Mouse (Mus musculus) embryonic facial prominence, embryonic 14.5 days (tissue): ENCODE results near the gene Cdk5rap2. TPM values are rescaled to one million over a fixed set of nuclear protein-coding genes. Genes with fewer than 3 reads are reported as not detected.

Experiments used
- ATAC-seq: fragments of 200-750 bp; cut with Nextera tagmentation; 2 replicates; pipeline ENCODE4 v1.8.0; 2017; ENCODE audit warnings: low read depth, moderate number of reproducible peaks, moderate TSS enrichment
- DNase-seq: peaks from one replicate; pipeline ENCODE4 v3.0.0-alpha.2; 2015; ENCODE audit warnings: low spot score
- H3K27ac ChIP-seq: fragments of 300-500 bp; sonication (generic); replicated peaks from 2 replicates; pipeline ENCODE4 v1.5.1; 2014; ENCODE audit warnings: low read depth, mild to moderate bottlenecking, low read length, moderate library complexity
- H3K27me3 ChIP-seq: fragments of 300-500 bp; sonication (generic); replicated peaks from 2 replicates; pipeline ENCODE4 v1.6.1; 2014; ENCODE audit warnings: low read length; ENCODE audit not compliant: control insufficient read depth, insufficient read depth
- H3K36me3 ChIP-seq: fragments of 300-500 bp; sonication (generic); 2 replicates; pipeline ENCODE4 v1.6.1; 2014; ENCODE audit warnings: low read length, mixed read lengths; ENCODE audit not compliant: control insufficient read depth, insufficient read depth
- H3K4me1 ChIP-seq: fragments of 300-500 bp; sonication (generic); 2 replicates; pipeline ENCODE4 v1.6.1; 2014; ENCODE audit warnings: antibody characterized with exemption, low read length; ENCODE audit not compliant: control insufficient read depth, insufficient read depth
- H3K4me2 ChIP-seq: fragments of 300-500 bp; sonication (generic); 2 replicates; pipeline ENCODE4 v1.6.1; 2014; ENCODE audit warnings: low read depth, mild to moderate bottlenecking, low read length, moderate library complexity, mixed read lengths
- H3K4me3 ChIP-seq: fragments of 300-500 bp; sonication (generic); 2 replicates; pipeline ENCODE4 v1.5.1; 2014; ENCODE audit warnings: low read depth, mild to moderate bottlenecking, low read length
- H3K9ac ChIP-seq: fragments of 300-500 bp; sonication (generic); 2 replicates; pipeline ENCODE4 v1.6.1; 2014; ENCODE audit warnings: low read depth, mild to moderate bottlenecking, low read length, moderate library complexity, mixed read lengths
- H3K9me3 ChIP-seq: fragments of 300-500 bp; sonication (generic); 2 replicates; pipeline ENCODE4 v1.6.1; 2016; ENCODE audit warnings: low read length; ENCODE audit not compliant: control insufficient read depth
- WGBS: fragments of 180-500 bp; shearing (Covaris S2); extraction: QIAGEN DNeasy Blood & Tissue Kit; methylation state at CpG from one replicate; pipeline ENCODE4 v1.1.7; 2014; 5-methylcytosine and 5-hydroxymethylcytosine counted together
- polyA plus RNA-seq: library from polyadenylated mRNA; unstranded; fragments of >200 nt; fragmentation: Nextera tagmentation; extraction: Ambion mirVana; gene quantifications from 2 replicates; pipeline ENCODE4 v1.2.1, GENCODE M21; 2014

Cdk5rap2 gene
- polyA plus RNA-seq, 1 experiment from 2014 or later = 15.8 TPM

GRCm38 (mm10) chr4:70307230-70307629 lies 103.0 kb downstream of the Cdk5rap2 start:
- ATAC-seq = peak; percentile 54
- Histone ChIP-seq H3K27me3 (no peaks in the 10 kb centered on the region), H3K27ac (no peak overlapping the region), H3K36me3 (peaks cover 9% of the 10 kb centered on the region; the same call in 1 of the 2 replicates), H3K9ac (no peak overlapping the region), H3K4me1 (no peaks in the 10 kb centered on the region), H3K4me3 (no peak overlapping the region), H3K9me3 (no peaks in the 10 kb centered on the region), H3K4me2 (no peak overlapping the region)
- DNase-seq = peak; percentile 61
- WGBS = 64% methylated on average over 4 of the region's 4 CpGs

GRCm38 (mm10) chr4:70303870-70304269 lies 106.4 kb downstream of the Cdk5rap2 start:
- WGBS = 70% methylated on average over 4 of the region's 4 CpGs
- Histone ChIP-seq H3K9me3 (no peaks in the 10 kb centered on the region), H3K4me3 (no peak overlapping the region), H3K4me2 (no peak overlapping the region), H3K36me3 (peaks cover 33% of the 10 kb centered on the region), H3K27ac (no peak overlapping the region), H3K27me3 (no peaks in the 10 kb centered on the region), H3K9ac (no peak overlapping the region), H3K4me1 (no peaks in the 10 kb centered on the region)
- ATAC-seq (no peak), DNase-seq (no peak)

DNA sequence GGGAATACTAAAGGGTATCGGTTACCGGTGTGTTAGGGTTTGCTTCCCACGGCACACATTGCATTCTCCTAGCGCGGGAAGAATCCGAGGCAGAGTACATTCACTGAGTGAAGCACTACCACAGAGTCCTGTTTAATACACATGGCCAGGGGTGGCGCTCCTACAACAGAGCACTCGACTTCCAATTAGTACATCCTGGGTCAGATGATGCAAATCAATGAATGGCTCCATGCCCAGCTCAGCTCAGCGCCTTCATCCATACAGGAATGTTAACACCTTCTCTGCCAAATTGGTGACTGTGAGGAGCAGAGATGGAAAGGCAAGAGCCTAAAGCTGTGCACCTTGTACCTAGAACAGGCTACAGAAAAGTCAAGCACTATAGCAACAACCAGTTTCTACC lies 109.1 kb downstream of the Cdk5rap2 start:
- no peak overlapping the region for H3K9ac ChIP-seq
- no peak overlapping the region for H3K4me2 ChIP-seq
- no peaks in the 10 kb centered on the region for H3K9me3 ChIP-seq
- H3K4me3 ChIP-seq = no peak overlapping the region
- H3K27me3 ChIP-seq = no peaks in the 10 kb centered on the region
- no peak overlapping the region for H3K27ac ChIP-seq
- no peaks in the 10 kb centered on the region for H3K4me1 ChIP-seq
- DNase-seq (no peak), ATAC-seq (no peak)
- H3K36me3 ChIP-seq = peaks cover 50% of the 10 kb centered on the region
- WGBS = 85% methylated on average over 9 of the region's 9 CpGs

DNA sequence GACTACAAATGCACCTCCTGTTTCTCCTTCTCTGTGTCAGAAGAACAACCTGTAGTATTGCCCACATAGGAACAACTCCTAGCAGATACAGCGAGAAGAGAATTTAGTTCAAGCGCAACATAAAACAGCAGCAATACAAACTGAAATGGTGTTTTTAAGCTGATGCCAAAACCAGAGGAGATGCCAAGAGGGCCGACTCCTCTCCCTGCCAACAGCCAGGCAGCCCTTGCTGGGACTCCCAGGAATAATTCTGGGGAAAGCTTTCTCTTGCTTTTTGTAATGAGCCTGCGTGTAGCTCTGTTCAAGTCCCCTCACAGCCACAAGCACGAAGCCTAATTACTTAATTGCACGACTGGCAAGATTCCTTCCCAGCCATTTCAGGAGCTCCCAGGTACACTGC lies 120.9 kb downstream of the Cdk5rap2 start:
- no peaks in the 10 kb centered on the region for H3K4me1 ChIP-seq
- no peak for DNase-seq
- WGBS = 87% methylated on average over 6 of the region's 6 CpGs
- no peak for ATAC-seq
- H3K9me3 ChIP-seq = no peaks in the 10 kb centered on the region
- no peaks in the 10 kb centered on the region for H3K27me3 ChIP-seq
- H3K4me3 ChIP-seq = no peak overlapping the region
- H3K36me3 ChIP-seq = peaks cover 27% of the 10 kb centered on the region
- H3K9ac ChIP-seq = no peak overlapping the region
- H3K27ac ChIP-seq = no peak overlapping the region
- H3K4me2 ChIP-seq = no peak overlapping the region

- 92% methylated on average over 9 of the region's 9 CpGs for WGBS
- DNase-seq (no peak), ATAC-seq (no peak)
- Histone ChIP-seq H3K4me1 (no peaks in the 10 kb centered on the region), H3K9me3 (no peaks in the 10 kb centered on the region), H3K27ac (no peak overlapping the region), H3K36me3 (peaks cover 48% of the 10 kb centered on the region), H3K27me3 (no peaks in the 10 kb centered on the region), H3K4me3 (no peak overlapping the region), H3K4me2 (no peak overlapping the region), H3K9ac (no peak overlapping the region)
These were observed 127.1 kb downstream of the Cdk5rap2 start for GRCm38 (mm10) chr4:70283163-70283562.

- no peak overlapping the region for H3K4me2 ChIP-seq
- no peak overlapping the region for H3K4me3 ChIP-seq
- no peak for DNase-seq
- 91% methylated on average over 4 of the region's 4 CpGs for WGBS
- peaks cover 32% of the 10 kb centered on the region for H3K36me3 ChIP-seq
- no peak overlapping the region for H3K27ac ChIP-seq
- no peaks in the 10 kb centered on the region for H3K27me3 ChIP-seq
- no peak overlapping the region for H3K9ac ChIP-seq
- H3K4me1 ChIP-seq = no peaks in the 10 kb centered on the region
- ATAC-seq = no peak
- H3K9me3 ChIP-seq = no peaks in the 10 kb centered on the region
These were observed 131.4 kb downstream of the Cdk5rap2 start for GRCm38 (mm10) chr4:70278882-70279281.

- DNase-seq = no peak
- H3K27me3 ChIP-seq = no peaks in the 10 kb centered on the region
- no peak overlapping the region for H3K4me2 ChIP-seq
- H3K36me3 ChIP-seq = peaks cover 31% of the 10 kb centered on the region
- no peak for ATAC-seq
- H3K4me3 ChIP-seq = no peak overlapping the region
- no peak overlapping the region for H3K9ac ChIP-seq
- no peaks in the 10 kb centered on the region for H3K9me3 ChIP-seq
- H3K4me1 ChIP-seq = no peaks in the 10 kb centered on the region
- 92% methylated on average over 3 of the region's 3 CpGs for WGBS
- no peak overlapping the region for H3K27ac ChIP-seq
These were observed 132.2 kb downstream of the Cdk5rap2 start for GRCm38 (mm10) chr4:70278057-70278456.

DNA sequence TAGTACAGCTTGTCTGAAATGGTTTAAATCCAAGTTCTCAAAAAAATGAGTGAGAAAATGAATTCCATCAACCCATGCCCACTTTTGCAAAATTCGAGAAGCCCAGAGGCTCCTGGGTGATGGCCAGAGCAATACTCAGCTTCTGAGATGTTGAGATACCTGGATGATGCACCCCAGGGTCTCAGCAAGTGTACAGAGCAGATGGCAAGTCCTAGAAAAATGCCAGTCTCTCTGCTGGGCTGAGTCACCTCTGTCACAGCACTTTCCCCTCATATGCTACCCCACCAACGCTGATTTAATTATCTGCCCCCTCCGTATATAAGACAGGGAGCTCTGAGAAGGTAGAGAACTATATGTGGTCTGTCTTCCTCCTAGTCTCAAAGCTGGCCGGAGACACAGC lies 137.3 kb downstream of the Cdk5rap2 start:
- Histone ChIP-seq H3K4me2 (no peak overlapping the region), H3K36me3 (peaks cover 27% of the 10 kb centered on the region), H3K4me1 (no peaks in the 10 kb centered on the region), H3K4me3 (no peak overlapping the region), H3K9me3 (no peaks in the 10 kb centered on the region), H3K9ac (no peak overlapping the region), H3K27ac (no peak overlapping the region), H3K27me3 (no peaks in the 10 kb centered on the region)
- no peak for ATAC-seq
- WGBS = 79% methylated on average over 4 of the region's 4 CpGs
- no peak for DNase-seq

- Histone ChIP-seq H3K4me3 (no peak overlapping the region), H3K9ac (no peak overlapping the region), H3K27me3 (no peaks in the 10 kb centered on the region), H3K4me2 (no peak overlapping the region), H3K27ac (no peak overlapping the region), H3K9me3 (no peaks in the 10 kb centered on the region), H3K36me3 (peaks cover 27% of the 10 kb centered on the region), H3K4me1 (no peaks in the 10 kb centered on the region)
- 87% methylated on average over 4 of the region's 4 CpGs for WGBS
- ATAC-seq (no peak), DNase-seq (no peak)
These were observed 137.7 kb downstream of the Cdk5rap2 start for GRCm38 (mm10) chr4:70272527-70272926.
